Mouse (Mus musculus) neural tube, embryonic 11.5 days (tissue): ENCODE measurements around the gene Prss58. TPM values are rescaled to one million over a fixed set of nuclear protein-coding genes. Genes with fewer than 3 reads are reported as not detected.

ENCODE experiments used
- ATAC-seq: fragments of 200-750 bp; cut with Nextera tagmentation; 2 replicates; pipeline ENCODE4 v1.8.0; 2017; ENCODE audit warnings: moderate number of reproducible peaks, mild to moderate bottlenecking, moderate TSS enrichment, moderate library complexity; ENCODE audit not compliant: insufficient read depth, low FRiP score, low TSS enrichment
- DNase-seq: peaks from one replicate; pipeline ENCODE4 v3.0.0-alpha.2; 2015; ENCODE audit warnings: low spot score
- H3K27ac ChIP-seq: fragments of 300-500 bp; sonication (generic); 2 replicates; pipeline ENCODE4 v1.5.1; 2014; ENCODE audit warnings: low read depth, mild to moderate bottlenecking, low read length
- H3K27me3 ChIP-seq: fragments of 300-500 bp; sonication (generic); 2 replicates; pipeline ENCODE4 v1.6.1; 2014; ENCODE audit warnings: mild to moderate bottlenecking, low read length, mixed read lengths; ENCODE audit not compliant: control insufficient read depth, insufficient read depth
- H3K36me3 ChIP-seq: fragments of 300-500 bp; sonication (generic); 2 replicates; pipeline ENCODE4 v1.6.1; 2014; ENCODE audit warnings: mild to moderate bottlenecking, low read length, moderate library complexity, mixed read lengths; ENCODE audit not compliant: control insufficient read depth, insufficient read depth
- H3K4me1 ChIP-seq: fragments of 300-500 bp; sonication (generic); 2 replicates; pipeline ENCODE4 v1.6.1; 2014; ENCODE audit warnings: low read length, mixed read lengths; ENCODE audit not compliant: control insufficient read depth, insufficient read depth
- H3K4me2 ChIP-seq: fragments of 300-500 bp; sonication (generic); 2 replicates; pipeline ENCODE4 v1.6.1; 2014; ENCODE audit warnings: low read depth, mild to moderate bottlenecking, moderate library complexity
- H3K4me3 ChIP-seq: fragments of 300-500 bp; sonication (generic); 2 replicates; pipeline ENCODE4 v1.5.1; 2014; ENCODE audit warnings: low read depth, low read length
- H3K9ac ChIP-seq: fragments of 300-500 bp; sonication (generic); 2 replicates; pipeline ENCODE4 v1.6.1; 2014; ENCODE audit warnings: mild to moderate bottlenecking, low read length
- H3K9me3 ChIP-seq: fragments of 300-500 bp; sonication (generic); 2 replicates; pipeline ENCODE4 v1.6.1; 2016; ENCODE audit warnings: low read length; ENCODE audit not compliant: control insufficient read depth
- WGBS: fragments of 180-500 bp; shearing (Covaris S2); extraction: QIAGEN DNeasy Blood & Tissue Kit; methylation state at CpG from one replicate; pipeline ENCODE4 v1.1.7; 2014; 5-methylcytosine and 5-hydroxymethylcytosine counted together
- polyA plus RNA-seq: library from polyadenylated mRNA; unstranded; fragments of >200 nt; fragmentation: Nextera tagmentation; extraction: Ambion mirVana; gene quantifications from 2 replicates; pipeline ENCODE4 v1.2.1, GENCODE M21; 2014

Prss58 gene
- not detected in 2 replicates for polyA plus RNA-seq

DNA sequence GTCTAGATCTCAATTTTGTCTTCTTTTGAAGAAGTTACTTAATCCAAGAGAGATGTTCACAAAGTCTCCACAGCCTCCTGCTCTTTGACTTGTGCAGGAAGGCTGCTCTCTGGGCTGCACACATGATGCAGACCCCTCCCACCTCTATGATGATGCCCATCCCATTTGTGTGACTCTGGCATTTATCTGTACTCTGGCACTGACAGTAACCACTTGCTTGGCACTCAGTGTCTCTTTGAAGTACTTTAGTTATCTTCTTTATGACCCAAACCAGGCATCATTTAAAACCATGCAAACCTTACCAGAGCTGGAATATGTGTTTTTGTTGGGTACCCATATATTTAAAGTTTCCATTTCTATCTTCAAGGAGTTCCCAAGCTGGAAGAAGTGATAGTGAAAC lies at the start of gene Prss58:
Gene Prss58 (minus strand): TSS at position 101 of the 400 bp plus-strand sequence.
- H3K27me3 ChIP-seq, result no peaks in the 10 kb centered on the region
- no peaks in the 10 kb centered on the region for H3K4me1 ChIP-seq
- H3K4me3 ChIP-seq, result no peak within 1 kb of the TSS
- no peaks in the 10 kb centered on the region for H3K9me3 ChIP-seq
- no peak within 1 kb of the TSS for H3K9ac ChIP-seq
- no peaks in the 10 kb centered on the region for H3K36me3 ChIP-seq
- ATAC-seq (no peak), DNase-seq (no peak)
- no peak within 1 kb of the TSS for H3K27ac ChIP-seq
- H3K4me2 ChIP-seq, result no peak within 1 kb of the TSS

DNA sequence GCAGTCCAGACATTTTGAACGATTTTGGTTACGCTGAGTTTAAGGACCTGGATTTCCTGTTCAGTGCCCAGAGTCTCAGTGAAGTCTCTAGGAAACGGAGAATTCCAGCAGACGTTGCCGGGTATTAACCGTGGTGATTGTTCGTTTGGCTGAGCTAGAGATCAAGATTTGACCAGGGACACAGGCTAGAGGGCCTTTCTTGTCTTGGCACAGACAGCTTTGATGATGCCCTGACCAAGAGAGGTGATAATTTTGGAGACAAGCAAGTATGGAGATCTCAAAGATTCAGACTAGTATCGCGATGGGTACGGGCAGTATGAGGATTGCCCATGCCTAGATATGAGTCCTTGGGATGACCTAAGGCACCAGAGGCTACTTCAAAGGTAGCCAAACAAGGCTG lies 40.3 kb upstream of the Prss58 start, which contains the start of gene 1700074P13Rik:
Gene 1700074P13Rik (minus strand): TSS at position 101 of the 400 bp plus-strand sequence.
- no peaks in the 10 kb centered on the region for H3K36me3 ChIP-seq
- H3K9me3 ChIP-seq, result no peaks in the 10 kb centered on the region
- H3K4me2 ChIP-seq, result no peak within 1 kb of the TSS
- H3K4me3 ChIP-seq, result no peak within 1 kb of the TSS
- no peaks in the 10 kb centered on the region for H3K4me1 ChIP-seq
- no peaks in the 10 kb centered on the region for H3K27me3 ChIP-seq
- no peak for ATAC-seq
- no peak within 1 kb of the TSS for H3K27ac ChIP-seq
- no peak within 1 kb of the TSS for H3K9ac ChIP-seq
- DNase-seq, result no peak
- WGBS, result 95% methylated on average over 10 of the region's 10 CpGs

DNA sequence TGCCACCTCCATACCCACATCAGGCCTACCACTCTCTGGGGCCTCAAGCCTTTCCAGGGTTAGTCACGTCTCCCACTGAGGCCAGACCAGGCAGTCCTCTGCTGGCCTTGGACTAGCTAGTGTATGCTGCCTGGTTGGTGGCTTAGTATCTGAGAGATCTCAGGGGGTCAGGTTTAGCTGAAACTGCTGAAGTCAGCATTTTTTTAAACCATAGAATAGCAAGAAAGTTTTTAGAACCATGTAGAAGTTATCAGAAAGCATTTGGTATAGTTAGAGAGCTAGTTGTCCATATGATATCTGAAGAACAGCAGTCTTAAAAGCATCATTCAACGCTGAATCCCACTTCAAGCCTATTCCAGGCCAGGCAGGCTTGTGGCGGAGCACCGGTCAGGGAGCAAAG lies 19.8 kb upstream of the Prss58 start:
- DNase-seq, result no peak
- no peaks in the 10 kb centered on the region for H3K36me3 ChIP-seq
- H3K4me1 ChIP-seq, result no peaks in the 10 kb centered on the region
- no peak overlapping the region for H3K9ac ChIP-seq
- H3K27ac ChIP-seq, result no peak overlapping the region
- H3K27me3 ChIP-seq, result no peaks in the 10 kb centered on the region
- ATAC-seq, result no peak
- H3K4me3 ChIP-seq, result no peak overlapping the region
- H3K4me2 ChIP-seq, result no peak overlapping the region
- WGBS, result 76% methylated on average over 4 of the region's 4 CpGs
- no peaks in the 10 kb centered on the region for H3K9me3 ChIP-seq

DNA sequence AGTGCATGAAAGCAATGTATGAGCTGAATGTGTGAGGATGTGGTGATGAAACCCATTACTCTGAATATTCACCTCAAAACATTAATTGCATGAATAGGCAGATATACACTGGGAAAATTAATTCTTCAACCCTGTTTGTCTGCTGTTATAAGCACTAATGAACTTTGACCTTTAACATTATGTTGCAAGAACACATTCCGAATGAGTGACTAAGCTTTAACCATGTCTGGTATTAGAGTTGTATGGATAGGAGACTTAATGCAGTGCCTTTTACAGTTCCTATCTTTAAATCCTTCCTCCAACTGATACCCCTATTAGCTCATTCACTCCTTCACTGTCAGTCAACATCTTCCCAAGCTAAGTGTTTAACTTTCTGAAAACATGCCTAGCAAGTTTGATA lies 5.5 kb downstream of the Prss58 start:
- WGBS, result 79% methylated on average over 1 of the region's 1 CpGs

DNA sequence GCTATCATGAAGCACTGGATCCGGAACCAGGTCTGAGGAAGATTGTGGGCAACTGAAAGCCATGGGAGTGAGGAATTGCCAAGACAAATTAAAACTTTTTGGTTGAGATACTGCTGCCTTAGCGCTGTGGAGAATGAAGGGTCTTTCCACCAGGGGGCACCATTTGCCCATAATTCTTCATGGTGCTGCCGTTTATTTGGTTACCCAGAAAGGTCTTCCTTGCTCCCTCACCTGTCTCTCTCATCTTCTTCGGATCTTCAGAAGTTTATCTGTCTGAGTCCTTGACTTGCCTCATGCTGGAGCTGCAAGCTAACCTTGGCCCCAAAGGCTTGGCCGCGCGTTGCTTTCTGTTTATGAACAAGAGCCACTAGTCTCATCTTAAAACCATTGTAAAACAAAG lies 6.6 kb downstream of the Prss58 start:
- H3K27ac ChIP-seq, result no peak overlapping the region
- no peak overlapping the region for H3K4me3 ChIP-seq
- H3K4me1 ChIP-seq, result no peaks in the 10 kb centered on the region
- no peaks in the 10 kb centered on the region for H3K9me3 ChIP-seq
- ATAC-seq, result peak; percentile 32; the same call in 1 of the 2 replicates
- H3K27me3 ChIP-seq, result no peaks in the 10 kb centered on the region
- peak; percentile 39 for DNase-seq
- H3K4me2 ChIP-seq, result no peak overlapping the region
- no peak overlapping the region for H3K9ac ChIP-seq
- WGBS, result 37% methylated on average over 7 of the region's 7 CpGs
- H3K36me3 ChIP-seq, result no peaks in the 10 kb centered on the region

More for the DNA sequence above, 5.5 kb downstream of the Prss58 start:
- H3K9ac ChIP-seq, result no peak overlapping the region
- no peak overlapping the region for H3K4me2 ChIP-seq
- no peaks in the 10 kb centered on the region for H3K4me1 ChIP-seq
- DNase-seq (no peak), ATAC-seq (no peak)
- H3K9me3 ChIP-seq, result no peaks in the 10 kb centered on the region
- no peak overlapping the region for H3K27ac ChIP-seq
- H3K36me3 ChIP-seq, result no peaks in the 10 kb centered on the region
- H3K4me3 ChIP-seq, result no peak overlapping the region
- no peaks in the 10 kb centered on the region for H3K27me3 ChIP-seq

DNA sequence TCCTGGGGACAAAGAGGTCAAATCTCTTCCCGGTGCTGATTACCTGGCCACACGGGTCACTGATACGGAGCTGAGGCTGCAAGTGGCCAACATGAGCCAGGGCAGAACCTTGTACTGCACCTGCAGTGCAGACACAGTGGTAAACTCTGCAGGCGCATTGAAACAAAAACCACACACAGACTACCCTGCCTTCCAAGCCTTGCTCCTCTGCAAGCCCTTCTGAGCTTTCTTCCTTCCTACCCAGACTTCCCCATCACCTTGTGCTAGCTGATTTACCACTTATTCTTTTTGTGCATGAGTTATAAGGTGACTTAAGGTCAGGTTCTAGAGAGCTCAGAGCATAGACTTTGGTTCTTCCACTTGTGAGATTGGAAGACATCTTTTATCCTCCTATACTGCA lies 8.4 kb downstream of the Prss58 start:
- Histone ChIP-seq H3K27ac (no peak overlapping the region), H3K4me1 (no peaks in the 10 kb centered on the region)

DNA sequence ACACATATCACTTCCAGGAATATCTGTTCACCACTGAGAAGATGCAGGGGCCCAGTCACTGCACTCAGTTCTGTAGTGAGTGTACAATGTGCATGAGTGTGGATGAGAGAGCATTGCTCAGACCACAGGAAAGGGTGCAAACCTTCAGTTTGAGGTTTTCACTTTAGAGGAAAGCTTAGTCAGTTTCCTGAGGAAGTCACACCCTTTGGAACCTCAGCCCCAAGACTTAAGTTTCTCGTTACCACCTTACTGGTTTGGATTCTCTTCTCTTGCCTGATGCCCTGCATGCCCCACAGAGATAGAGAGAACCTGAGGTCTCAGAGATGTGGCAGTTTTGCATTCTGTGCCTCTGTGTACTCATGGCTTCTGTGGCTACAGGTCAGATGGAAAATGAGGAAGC lies 9.2 kb downstream of the Prss58 start:
- 79% methylated on average over 1 of the region's 1 CpGs for WGBS
- Histone ChIP-seq H3K9me3 (no peaks in the 10 kb centered on the region), H3K36me3 (no peaks in the 10 kb centered on the region), H3K9ac (no peak overlapping the region), H3K4me1 (no peaks in the 10 kb centered on the region), H3K4me3 (no peak overlapping the region), H3K27me3 (no peaks in the 10 kb centered on the region), H3K4me2 (no peak overlapping the region), H3K27ac (no peak overlapping the region)
- no peak for ATAC-seq
- no peak for DNase-seq

More for the DNA sequence above, 8.4 kb downstream of the Prss58 start:
- 79% methylated on average over 4 of the region's 4 CpGs for WGBS
- Histone ChIP-seq H3K4me2 (no peak overlapping the region), H3K27me3 (no peaks in the 10 kb centered on the region), H3K9me3 (no peaks in the 10 kb centered on the region), H3K36me3 (no peaks in the 10 kb centered on the region), H3K4me3 (no peak overlapping the region), H3K9ac (no peak overlapping the region)
- ATAC-seq (no peak), DNase-seq (no peak)

DNA sequence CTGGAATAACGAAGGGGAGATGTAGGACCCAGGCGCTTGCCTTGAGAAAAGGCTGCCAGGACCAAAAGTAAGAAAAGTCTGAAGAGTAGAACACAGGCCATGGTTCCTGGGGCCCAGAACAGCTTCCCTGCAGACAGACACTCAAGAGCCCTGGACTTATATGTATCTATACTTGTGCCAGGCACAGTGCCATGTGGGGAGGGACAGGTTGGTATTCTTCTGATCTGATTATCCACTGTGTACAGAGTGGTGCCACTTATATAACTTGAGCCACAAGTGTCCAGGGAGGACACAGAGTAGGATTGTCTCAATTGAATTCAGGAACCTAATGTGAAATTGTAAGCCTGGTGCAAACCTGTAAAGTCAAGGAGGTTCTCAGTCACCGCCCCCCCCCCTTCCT lies 12.8 kb downstream of the Prss58 start, which contains the start of gene Moxd2:
Gene Moxd2 (minus strand): TSS at position 101 of the 400 bp plus-strand sequence.
- 95% methylated on average over 3 of the region's 3 CpGs for WGBS
- H3K36me3 ChIP-seq, result no peaks in the 10 kb centered on the region
- no peak within 1 kb of the TSS for H3K4me2 ChIP-seq
- no peaks in the 10 kb centered on the region for H3K9me3 ChIP-seq
- DNase-seq (no peak), ATAC-seq (no peak)
- no peak within 1 kb of the TSS for H3K27ac ChIP-seq
- H3K4me3 ChIP-seq, result no peak within 1 kb of the TSS
- H3K4me1 ChIP-seq, result no peaks in the 10 kb centered on the region
- H3K9ac ChIP-seq, result no peak within 1 kb of the TSS
- H3K27me3 ChIP-seq, result no peaks in the 10 kb centered on the region

DNA sequence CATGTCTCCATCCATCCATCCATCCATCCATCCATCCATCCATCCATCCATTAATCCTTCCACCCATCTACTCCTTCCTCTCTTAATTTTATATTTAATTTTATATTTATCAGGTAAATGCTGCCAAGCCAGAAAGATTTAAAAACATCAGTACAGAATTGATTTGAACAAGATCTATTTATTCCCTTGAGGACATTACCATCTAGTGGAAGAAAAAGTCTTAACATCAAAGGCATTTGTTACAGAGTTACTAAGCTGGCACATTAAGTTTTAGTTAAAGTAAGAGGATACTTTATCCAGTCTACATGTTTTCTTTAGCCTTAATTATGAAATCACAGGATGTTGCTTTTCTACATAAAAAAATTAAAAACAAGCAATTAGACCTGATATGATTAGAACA lies 54.9 kb downstream of the Prss58 start:
- no peaks in the 10 kb centered on the region for H3K36me3 ChIP-seq
- no peak overlapping the region for H3K27ac ChIP-seq
- DNase-seq, result no peak
- no peaks in the 10 kb centered on the region for H3K9me3 ChIP-seq
- no peak overlapping the region for H3K4me2 ChIP-seq
- H3K4me1 ChIP-seq, result no peaks in the 10 kb centered on the region
- ATAC-seq, result no peak
- H3K9ac ChIP-seq, result no peak overlapping the region
- H3K27me3 ChIP-seq, result no peaks in the 10 kb centered on the region
- no peak overlapping the region for H3K4me3 ChIP-seq
